Mouse (Mus musculus) midbrain, embryonic 12.5 days (tissue): Measurements from ENCODE around the gene Sec61b. TPM values are rescaled to one million over a fixed set of nuclear protein-coding genes. Genes with fewer than 3 reads are reported as not detected.

Experiments used
- ATAC-seq: fragments of 200-750 bp; cut with Nextera tagmentation; 2 replicates; pipeline ENCODE4 v1.8.0; 2017; ENCODE audit warnings: low read depth, moderate TSS enrichment, moderate library complexity; ENCODE audit not compliant: low FRiP score
- H3K27ac ChIP-seq: fragments of 300-500 bp; sonication (generic); replicated peaks from 2 replicates; pipeline ENCODE4 v1.5.1; 2016; ENCODE audit warnings: mild to moderate bottlenecking
- H3K27me3 ChIP-seq: fragments of 300-500 bp; sonication (generic); 2 replicates; pipeline ENCODE4 v1.6.1; 2016; ENCODE audit warnings: mild to moderate bottlenecking
- H3K36me3 ChIP-seq: fragments of 300-500 bp; sonication (generic); 2 replicates; pipeline ENCODE4 v1.6.1; 2016
- H3K4me1 ChIP-seq: fragments of 300-500 bp; sonication (generic); 2 replicates; pipeline ENCODE4 v1.6.1; 2016
- H3K4me2 ChIP-seq: fragments of 300-500 bp; sonication (generic); replicated peaks from 2 replicates; pipeline ENCODE4 v1.6.1; 2016; ENCODE audit warnings: mild to moderate bottlenecking, moderate library complexity
- H3K4me3 ChIP-seq: fragments of 300-500 bp; sonication (generic); 2 replicates; pipeline ENCODE4 v1.5.1; 2016; ENCODE audit warnings: mild to moderate bottlenecking
- H3K9ac ChIP-seq: fragments of 300-500 bp; sonication (generic); replicated peaks from 2 replicates; pipeline ENCODE4 v1.6.1; 2016; ENCODE audit warnings: mild to moderate bottlenecking, moderate library complexity
- H3K9me3 ChIP-seq: fragments of 300-500 bp; sonication (generic); 2 replicates; pipeline ENCODE4 v1.6.1; 2016; ENCODE audit warnings: mild to moderate bottlenecking
- WGBS: fragments of 180-500 bp; shearing (Covaris S2); methylation state at CpG from one replicate; pipeline ENCODE4 v1.1.7; 2016; 5-methylcytosine and 5-hydroxymethylcytosine counted together
- polyA plus RNA-seq: library from polyadenylated mRNA; unstranded; fragments of >200 nt; fragmentation: Nextera tagmentation; extraction: Ambion mirVana; gene quantifications from 2 replicates; pipeline ENCODE4 v1.2.1, GENCODE M21; 2016

Gene Sec61b
- polyA plus RNA-seq, 1 experiment from 2014 or later, result 325 TPM

- H3K27me3 ChIP-seq, result no peaks in the 10 kb centered on the region
- H3K27ac ChIP-seq, result no peak overlapping the region
Observed at GRCm38 (mm10) chr4:47493456-47493855, 19.0 kb downstream of the Sec61b start.

GRCm38 (mm10) chr4:47494137-47494536 lies 19.7 kb downstream of the Sec61b start:
- ATAC-seq, result no peak
- no peak overlapping the region for H3K4me3 ChIP-seq
- H3K4me1 ChIP-seq, result peaks cover 12% of the 10 kb centered on the region
- H3K9me3 ChIP-seq, result no peaks in the 10 kb centered on the region
- H3K4me2 ChIP-seq, result no peak overlapping the region
- no peak overlapping the region for H3K9ac ChIP-seq
- no peaks in the 10 kb centered on the region for H3K36me3 ChIP-seq
- H3K27me3 ChIP-seq, result no peaks in the 10 kb centered on the region
- H3K27ac ChIP-seq, result no peak overlapping the region
- WGBS, result 74% methylated on average over 1 of the region's 1 CpGs

More at GRCm38 (mm10) chr4:47493456-47493855, 19.0 kb downstream of the Sec61b start:
- H3K36me3 ChIP-seq, result no peaks in the 10 kb centered on the region
- H3K4me2 ChIP-seq, result no peak overlapping the region
- peaks cover 12% of the 10 kb centered on the region for H3K4me1 ChIP-seq
- no peak overlapping the region for H3K9ac ChIP-seq
- ATAC-seq, result no peak
- no peaks in the 10 kb centered on the region for H3K9me3 ChIP-seq
- H3K4me3 ChIP-seq, result no peak overlapping the region
- WGBS, result 87% methylated on average over 8 of the region's 8 CpGs

GRCm38 (mm10) chr4:47494686-47495085 lies 20.2 kb downstream of the Sec61b start:
- 90% methylated on average over 2 of the region's 2 CpGs for WGBS

GRCm38 (mm10) chr4:47497811-47498385 lies 23.4 kb downstream of the Sec61b start:
- Histone ChIP-seq H3K9ac (no peak overlapping the region), H3K4me2 (no peak overlapping the region), H3K36me3 (no peaks in the 10 kb centered on the region), H3K9me3 (no peaks in the 10 kb centered on the region), H3K4me1 (no peaks in the 10 kb centered on the region), H3K27ac (no peak overlapping the region), H3K4me3 (no peak overlapping the region), H3K27me3 (no peaks in the 10 kb centered on the region)
- 76% methylated on average over 7 of the region's 7 CpGs for WGBS
- ATAC-seq, result no peak

More at GRCm38 (mm10) chr4:47494686-47495085, 20.2 kb downstream of the Sec61b start:
- Histone ChIP-seq H3K27me3 (no peaks in the 10 kb centered on the region), H3K36me3 (no peaks in the 10 kb centered on the region), H3K4me1 (peaks cover 12% of the 10 kb centered on the region), H3K4me2 (no peak overlapping the region), H3K9me3 (no peaks in the 10 kb centered on the region), H3K27ac (no peak overlapping the region), H3K4me3 (no peak overlapping the region), H3K9ac (no peak overlapping the region)
- no peak for ATAC-seq

GRCm38 (mm10) chr4:47499121-47499545 lies 24.7 kb downstream of the Sec61b start:
- Histone ChIP-seq H3K4me3 (no peak overlapping the region), H3K4me1 (no peaks in the 10 kb centered on the region), H3K27me3 (no peaks in the 10 kb centered on the region), H3K4me2 (no peak overlapping the region), H3K36me3 (no peaks in the 10 kb centered on the region), H3K27ac (no peak overlapping the region), H3K9me3 (no peaks in the 10 kb centered on the region), H3K9ac (no peak overlapping the region)
- no peak for ATAC-seq
- WGBS, result 85% methylated on average over 10 of the region's 10 CpGs

- Histone ChIP-seq H3K4me1 (no peaks in the 10 kb centered on the region), H3K9me3 (no peaks in the 10 kb centered on the region), H3K9ac (no peak overlapping the region), H3K27ac (no peak overlapping the region), H3K4me2 (no peak overlapping the region), H3K36me3 (no peaks in the 10 kb centered on the region), H3K4me3 (no peak overlapping the region), H3K27me3 (no peaks in the 10 kb centered on the region)
- WGBS, result 34% methylated on average over 4 of the region's 4 CpGs
- peak; percentile 62; the same call in 1 of the 2 replicates for ATAC-seq
Observed at GRCm38 (mm10) chr4:47502546-47502971, 28.1 kb downstream of the Sec61b start.

- no peak overlapping the region for H3K4me2 ChIP-seq
- no peak overlapping the region for H3K4me3 ChIP-seq
- no peak for ATAC-seq
- H3K4me1 ChIP-seq, result no peaks in the 10 kb centered on the region
- no peaks in the 10 kb centered on the region for H3K9me3 ChIP-seq
- H3K9ac ChIP-seq, result no peak overlapping the region
- H3K36me3 ChIP-seq, result no peaks in the 10 kb centered on the region
- H3K27ac ChIP-seq, result no peak overlapping the region
- WGBS, result 86% methylated on average over 6 of the region's 6 CpGs
- H3K27me3 ChIP-seq, result no peaks in the 10 kb centered on the region
Observed at GRCm38 (mm10) chr4:47503045-47503444, 28.6 kb downstream of the Sec61b start.

GRCm38 (mm10) chr4:47504841-47505517 lies 30.5 kb downstream of the Sec61b start:
- Histone ChIP-seq H3K27ac (no peak overlapping the region), H3K4me3 (no peak overlapping the region), H3K4me2 (no peak overlapping the region), H3K36me3 (no peaks in the 10 kb centered on the region), H3K4me1 (no peaks in the 10 kb centered on the region), H3K9me3 (no peaks in the 10 kb centered on the region), H3K9ac (no peak overlapping the region), H3K27me3 (no peaks in the 10 kb centered on the region)
- 85% methylated on average over 10 of the region's 10 CpGs for WGBS
- no peak for ATAC-seq

- Histone ChIP-seq H3K9me3 (no peaks in the 10 kb centered on the region), H3K27ac (no peak overlapping the region), H3K9ac (no peak overlapping the region), H3K27me3 (no peaks in the 10 kb centered on the region), H3K4me3 (no peak overlapping the region), H3K36me3 (no peaks in the 10 kb centered on the region), H3K4me1 (peaks cover 5% of the 10 kb centered on the region; the same call in 1 of the 2 replicates), H3K4me2 (no peak overlapping the region)
- 55% methylated on average over 12 of the region's 12 CpGs for WGBS
- peak; percentile 70 for ATAC-seq
Observed at GRCm38 (mm10) chr4:47518551-47519181, 44.2 kb downstream of the Sec61b start.

- Histone ChIP-seq H3K27ac (no peak overlapping the region), H3K9ac (no peak overlapping the region), H3K4me1 (peaks cover 5% of the 10 kb centered on the region; the same call in 1 of the 2 replicates), H3K4me3 (no peak overlapping the region), H3K9me3 (no peaks in the 10 kb centered on the region), H3K4me2 (no peak overlapping the region), H3K36me3 (no peaks in the 10 kb centered on the region), H3K27me3 (no peaks in the 10 kb centered on the region)
- ATAC-seq, result no peak
- WGBS, result 71% methylated on average over 4 of the region's 4 CpGs
Observed at GRCm38 (mm10) chr4:47520076-47520475, 45.6 kb downstream of the Sec61b start.

- no peak for ATAC-seq
- H3K4me1 ChIP-seq, result peaks cover 5% of the 10 kb centered on the region; the same call in 1 of the 2 replicates
- 84% methylated on average over 6 of the region's 6 CpGs for WGBS
Observed at GRCm38 (mm10) chr4:47521884-47522605, 47.6 kb downstream of the Sec61b start.

GRCm38 (mm10) chr4:47529866-47530265 lies 55.4 kb downstream of the Sec61b start:
- Histone ChIP-seq H3K27me3 (no peaks in the 10 kb centered on the region), H3K4me1 (no peaks in the 10 kb centered on the region), H3K9ac (no peak overlapping the region), H3K4me3 (no peak overlapping the region), H3K9me3 (no peaks in the 10 kb centered on the region), H3K4me2 (no peak overlapping the region), H3K36me3 (no peaks in the 10 kb centered on the region), H3K27ac (no peak overlapping the region)
- WGBS, result 93% methylated on average over 4 of the region's 4 CpGs
- no peak for ATAC-seq

More at GRCm38 (mm10) chr4:47521884-47522605, 47.6 kb downstream of the Sec61b start:
- Histone ChIP-seq H3K4me3 (no peak overlapping the region), H3K27me3 (no peaks in the 10 kb centered on the region), H3K4me2 (no peak overlapping the region), H3K9me3 (no peaks in the 10 kb centered on the region), H3K36me3 (no peaks in the 10 kb centered on the region), H3K9ac (no peak overlapping the region), H3K27ac (no peak overlapping the region)
